Mouse (Mus musculus) liver, embryonic 14.5 days (tissue): ENCODE data around the gene Lbr.
"Not testable (repeated sequence)": the region's sequence is repeated elsewhere in the genome, so short reads cannot be mapped to it uniquely, and the experiment has no call there.

ENCODE experiments used
- CTCF ChIP-seq: IDR thresholded peaks from 2 replicates; pipeline ENCODE4 v1.5.1; 2016; ENCODE audit warnings: antibody characterized with exemption, low read depth, control low read depth
- EP300 ChIP-seq: IDR thresholded peaks from 2 replicates; pipeline ENCODE4 v1.6.1; 2016; ENCODE audit warnings: antibody characterized with exemption, low read depth

- not testable (repeated sequence) for TF ChIP-seq CTCF, EP300
These were observed 60.2 kb downstream of the Lbr start for GRCm38 (mm10) chr1:181782600-181782999.
